Mouse (Mus musculus) heart, embryonic 10.5 days (tissue): ENCODE measurements around the gene Kcnmb3. TPM values are rescaled to one million over a fixed set of nuclear protein-coding genes. Genes with fewer than 3 reads are reported as not detected.

Experiments used
- polyA plus RNA-seq: library from polyadenylated mRNA; unstranded; fragments of >200 nt; fragmentation: Nextera tagmentation; extraction: Ambion mirVana; gene quantifications from 2 replicates; pipeline ENCODE4 v1.2.1, GENCODE M21; 2016

Kcnmb3 gene
- polyA plus RNA-seq, 1 experiment from 2014 or later, result not detected

Other genes starting within 250 kb of the Kcnmb3 start
- 4.6 and 5.3 TPM in 2 replicates for gene Zmat3, start 126.2 kb downstream of the Kcnmb3 start, polyA plus RNA-seq
- gene Pik3ca, start 94.6 kb downstream of the Kcnmb3 start, polyA plus RNA-seq, result 4.7 and 6.1 TPM in 2 replicates
- 31.4 and 40.2 TPM in 2 replicates for gene Zfp639, start 18.0 kb upstream of the Kcnmb3 start, polyA plus RNA-seq
- 45.6 and 65.3 TPM in 2 replicates for gene Mfn1, start 37.2 kb upstream of the Kcnmb3 start, polyA plus RNA-seq
- gene Gnb4, start 124.4 kb upstream of the Kcnmb3 start, polyA plus RNA-seq, result 57.9 and 59.5 TPM in 2 replicates
- 131 and 187 TPM in 2 replicates for gene Actl6a, start 214.1 kb upstream of the Kcnmb3 start, polyA plus RNA-seq
- gene Ndufb5, start 244.8 kb upstream of the Kcnmb3 start, polyA plus RNA-seq, result 335 and 408 TPM in 2 replicates
- 32.4 and 40.5 TPM in 2 replicates for gene Mrpl47, start 245.4 kb upstream of the Kcnmb3 start, polyA plus RNA-seq